Mouse (Mus musculus): ENCODE results near the gene Vps11. TPM values are rescaled to one million over a fixed set of nuclear protein-coding genes. Genes with fewer than 3 reads are reported as not detected.

Gene Vps11
- 10 to 100 TPM; 13.5 to 31.9 TPM for polyA plus RNA-seq (2012; fragmentation: generic; extraction: Trizol)

GRCm38 (mm10) chr9:44361190-44361917 lies at the start of gene Vps11:
Vps11 (minus strand) TSS chr9:44361670.

GRCm38 (mm10) chr9:44406906-44407751 lies 45.7 kb upstream of the Vps11 start, which contains the start of the genes Rps25 and Trappc4:
Rps25 (plus strand) TSS chr9:44407139.
Trappc4 (minus strand) TSS chr9:44407600.

GRCm38 (mm10) chr9:44396684-44397411 lies 35.4 kb upstream of the Vps11 start, which contains the start of gene Slc37a4:
Slc37a4 (plus strand) TSS chr9:44396852.

GRCm38 (mm10) chr9:44379054-44379834 lies 17.8 kb upstream of the Vps11 start, which contains the start of gene Hyou1:
Hyou1 (plus strand) TSS chr9:44379490.

GRCm38 (mm10) chr9:44343781-44344421 lies 17.6 kb downstream of the Vps11 start, which contains the start of gene Hmbs:
Hmbs (minus strand) TSS chr9:44344228.

GRCm38 (mm10) chr9:44334396-44335330 lies 26.8 kb downstream of the Vps11 start, which contains the start of gene H2afx:
H2afx (plus strand) TSS chr9:44334694.

GRCm38 (mm10) chr9:44325768-44326370 lies 35.6 kb downstream of the Vps11 start, which contains the start of gene Dpagt1:
Dpagt1 (plus strand) TSS chr9:44326019.

GRCm38 (mm10) chr9:44319887-44320798 lies 41.3 kb downstream of the Vps11 start, which contains the start of gene C2cd2l:
C2cd2l (minus strand) TSS chr9:44320285.

GRCm38 (mm10) chr9:44305466-44306079 lies 55.9 kb downstream of the Vps11 start, which contains the start of gene Hinfp:
Hinfp (minus strand) TSS chr9:44305671.

Other genes with a start within 250 kb of the Vps11 start
- gene Gm49380, start 248.2 kb downstream of the Vps11 start, polyA plus RNA-seq (2012; fragmentation: generic; extraction: Trizol) = under 1 TPM in 1 of 2 experiments, not detected in 1; 0.27 TPM
- gene Rnf26, start 248.2 kb downstream of the Vps11 start, polyA plus RNA-seq (2012; fragmentation: generic; extraction: Trizol) = 10 to 100 TPM; 43.1 to 68.6 TPM
- under 1 TPM; 0.19 to 0.68 TPM for gene Mcam, start 227.2 kb downstream of the Vps11 start, polyA plus RNA-seq (2012; fragmentation: generic; extraction: Trizol)
- 1 to 10 TPM in 1 of 2 experiments, under 1 TPM in 1; 0.90 to 3.3 TPM for gene Cbl, start 127.6 kb downstream of the Vps11 start, polyA plus RNA-seq (2012; fragmentation: generic; extraction: Trizol)
- gene Ccdc153, start 121.0 kb downstream of the Vps11 start, polyA plus RNA-seq (2012; fragmentation: generic; extraction: Trizol) = not detected
- gene Pdzd3, start 110.2 kb downstream of the Vps11 start, polyA plus RNA-seq (2012; fragmentation: generic; extraction: Trizol) = under 1 TPM in 1 of 2 experiments, not detected in 1; 0.04 TPM
- 1 to 10 TPM in 1 of 2 experiments, under 1 TPM in 1; 0.41 to 2.5 TPM for gene Nlrx1, start 93.1 kb downstream of the Vps11 start, polyA plus RNA-seq (2012; fragmentation: generic; extraction: Trizol)
- under 1 TPM; 0.09 to 0.91 TPM for gene Abcg4, start 73.1 kb downstream of the Vps11 start, polyA plus RNA-seq (2012; fragmentation: generic; extraction: Trizol)
- gene Hinfp, start 56.0 kb downstream of the Vps11 start, polyA plus RNA-seq (2012; fragmentation: generic; extraction: Trizol) = 1 to 10 TPM; 2.5 to 5.2 TPM
- gene C2cd2l, start 41.4 kb downstream of the Vps11 start, polyA plus RNA-seq (2012; fragmentation: generic; extraction: Trizol) = 1 to 10 TPM; 3.7 to 4.6 TPM
- 10 to 100 TPM; 24.6 to 26.4 TPM for gene Dpagt1, start 35.7 kb downstream of the Vps11 start, polyA plus RNA-seq (2012; fragmentation: generic; extraction: Trizol)
- gene H2afx, start 27.0 kb downstream of the Vps11 start, polyA plus RNA-seq (2012; fragmentation: generic; extraction: Trizol) = 100 to 1,000 TPM; 334 to 376 TPM
- 10 to 100 TPM; 33.8 to 49.1 TPM for gene Hmbs, start 17.4 kb downstream of the Vps11 start, polyA plus RNA-seq (2012; fragmentation: generic; extraction: Trizol)
- 10 to 100 TPM; 12.8 to 29.3 TPM for gene Hyou1, start 17.8 kb upstream of the Vps11 start, polyA plus RNA-seq (2012; fragmentation: generic; extraction: Trizol)
- 10 to 100 TPM in 1 of 2 experiments, 1 to 10 TPM in 1; 5.7 to 11.4 TPM for gene Slc37a4, start 35.2 kb upstream of the Vps11 start, polyA plus RNA-seq (2012; fragmentation: generic; extraction: Trizol)
- 1,000 to 10,000 TPM; 2,064 to 3,081 TPM for gene Rps25, start 45.5 kb upstream of the Vps11 start, polyA plus RNA-seq (2012; fragmentation: generic; extraction: Trizol)
- gene Trappc4, start 45.9 kb upstream of the Vps11 start, polyA plus RNA-seq (2012; fragmentation: generic; extraction: Trizol) = 10 to 100 TPM; 86.8 to 98.1 TPM
- gene Ccdc84, start 56.9 kb upstream of the Vps11 start, polyA plus RNA-seq (2012; fragmentation: generic; extraction: Trizol) = 10 to 100 TPM in 1 of 2 experiments, 1 to 10 TPM in 1; 7.9 to 23.6 TPM
- gene Foxr1, start 79.5 kb upstream of the Vps11 start, polyA plus RNA-seq (2012; fragmentation: generic; extraction: Trizol) = not detected
- gene Upk2, start 93.3 kb upstream of the Vps11 start, polyA plus RNA-seq (2012; fragmentation: generic; extraction: Trizol) = under 1 TPM in 1 of 2 experiments, not detected in 1; 0.07 TPM
- 10 to 100 TPM; 22.2 to 90.8 TPM for gene Bcl9l, start 121.2 kb upstream of the Vps11 start, polyA plus RNA-seq (2012; fragmentation: generic; extraction: Trizol)
- under 1 TPM; 0.02 to 0.15 TPM for gene Cxcr5, start 200.2 kb upstream of the Vps11 start, polyA plus RNA-seq (2012; fragmentation: generic; extraction: Trizol)
- gene Ddx6, start 243.2 kb upstream of the Vps11 start, polyA plus RNA-seq (2012; fragmentation: generic; extraction: Trizol) = 10 to 100 TPM in 1 of 2 experiments, 1 to 10 TPM in 1; 2.6 to 31.0 TPM

Data from C3H10T1/2 (cell line).